Mouse (Mus musculus): ENCODE data around the gene Mmaa.

Mmaa gene

GRCm38 (mm10) chr8:79288681-79289080, 6.1 kb downstream of the Mmaa start:
- in situ Hi-C loops (cut with MboI, MseI), result no loop called here

DNA sequence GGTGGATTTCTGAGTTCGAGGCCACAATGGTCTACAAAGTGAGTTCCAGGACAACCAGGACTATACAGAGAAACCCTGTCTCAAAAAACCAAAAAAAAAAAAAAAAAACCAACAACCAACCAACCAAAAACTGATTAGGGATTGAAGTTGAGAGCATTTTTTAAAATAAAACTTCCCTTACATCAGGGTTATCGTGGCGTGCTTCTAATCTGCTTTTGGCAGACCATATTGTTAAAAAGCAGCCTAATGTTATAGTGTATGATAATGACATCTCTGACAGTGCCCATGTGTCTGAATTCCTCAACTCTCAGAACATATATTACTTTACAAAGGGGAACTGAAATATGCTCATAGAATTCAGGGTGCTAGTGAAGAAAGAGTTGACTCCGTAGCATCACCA, 6.5 kb downstream of the Mmaa start:
- in situ Hi-C loops (cut with MboI, MseI), result no loop called here

DNA sequence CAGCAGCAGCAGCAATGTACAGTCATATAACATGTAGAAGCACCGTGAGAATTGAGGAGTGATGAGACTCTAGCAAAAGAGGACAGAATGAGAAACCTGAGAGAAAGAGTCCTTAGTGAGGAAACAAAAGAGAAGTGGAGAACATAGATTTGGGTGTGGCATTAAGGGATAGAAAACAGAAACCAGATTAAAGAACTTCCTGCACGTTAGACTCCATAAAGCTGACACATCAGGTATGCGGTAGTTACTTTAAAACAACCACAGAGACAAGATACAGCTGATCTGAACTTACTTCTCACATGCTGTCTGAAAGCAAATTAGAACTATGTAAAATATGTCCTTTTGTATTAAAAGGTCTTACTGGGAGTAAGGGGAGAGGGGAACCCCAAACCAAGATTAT, 8.3 kb downstream of the Mmaa start:
- in situ Hi-C loops (cut with MboI, MseI), result no loop called here

GRCm38 (mm10) chr8:79284626-79285025, 10.1 kb downstream of the Mmaa start:
- in situ Hi-C loops (cut with MboI, MseI), result no loop called here

DNA sequence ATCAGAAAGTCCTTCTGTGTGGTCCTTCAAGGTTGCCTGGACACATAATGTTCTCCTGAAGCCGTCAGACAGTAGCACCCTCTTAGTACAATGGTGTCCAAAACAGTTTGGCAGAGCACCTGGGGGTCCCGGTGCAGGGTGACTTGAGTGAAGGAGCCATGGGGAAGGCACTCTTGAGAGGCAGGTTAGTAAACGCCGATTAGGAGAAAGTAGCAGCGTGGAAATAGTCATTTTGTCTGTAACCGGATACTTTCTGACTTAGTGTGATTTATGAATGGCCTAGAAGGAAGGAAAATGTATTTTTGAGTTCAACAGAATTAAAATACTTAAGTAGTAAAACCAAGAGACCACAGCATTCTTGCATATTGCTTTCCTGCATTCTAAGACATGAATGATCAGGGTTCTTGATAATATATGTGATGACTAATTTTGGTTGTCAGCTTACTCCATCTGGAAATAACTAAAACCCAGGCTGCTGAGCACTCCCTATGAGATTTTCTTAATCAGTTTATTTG, 13.3 kb downstream of the Mmaa start:
- in situ Hi-C loops (cut with MboI, MseI), result no loop called here

DNA sequence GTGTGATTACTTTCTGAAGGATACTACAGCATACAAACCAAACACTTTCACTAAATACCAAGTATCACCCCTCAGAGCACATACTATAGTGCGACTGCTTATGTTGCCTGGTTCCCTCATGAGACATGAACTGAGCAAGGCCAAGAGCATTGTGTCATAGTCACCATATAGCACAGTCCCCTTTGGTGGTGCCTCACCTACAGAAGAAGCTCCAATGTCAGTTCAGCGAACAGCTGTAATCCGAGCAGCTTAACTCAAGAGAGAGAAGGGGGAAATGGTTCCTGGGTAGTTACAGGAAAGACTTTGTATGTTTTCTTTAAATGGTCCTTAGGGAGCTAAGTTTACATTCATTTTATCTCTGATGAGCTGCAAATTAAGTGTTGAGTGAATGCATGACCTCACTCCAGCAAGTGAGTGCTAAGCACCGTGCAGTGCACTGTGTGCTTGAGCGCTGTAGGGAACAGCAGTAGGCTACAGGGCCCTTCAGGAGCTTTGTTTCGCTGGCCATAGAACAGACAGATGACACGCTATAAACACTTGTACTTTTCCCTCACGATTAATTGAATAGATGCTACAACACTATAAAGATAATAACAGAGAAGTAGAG, 17.4 kb downstream of the Mmaa start:
- in situ Hi-C loops (cut with MboI, MseI), result loop anchor here in 1 of 2 experiments (10.0 kb wide), 1 partner anchor 1663 kb away; the partner anchor contains the start of gene Tmem184c

GRCm38 (mm10) chr8:79274940-79275339, 19.8 kb downstream of the Mmaa start:
- in situ Hi-C loops (cut with MboI, MseI), result loop anchor here in 1 of 2 experiments (10.0 kb wide), 1 partner anchor 1660 kb away; the partner anchor contains the start of gene Tmem184c

- in situ Hi-C loops (cut with MboI, MseI), result loop anchor here in 1 of 2 experiments (10.0 kb wide), 1 partner anchor 1659 kb away; the partner anchor contains the start of gene Tmem184c
Observed at GRCm38 (mm10) chr8:79273776-79274175, 21.0 kb downstream of the Mmaa start.

GRCm38 (mm10) chr8:79272676-79273075, 22.1 kb downstream of the Mmaa start:
- in situ Hi-C loops (cut with MboI, MseI), result loop anchor here in 1 of 2 experiments (10.0 kb wide), 1 partner anchor 1658 kb away; the partner anchor contains the start of gene Tmem184c

- in situ Hi-C loops (cut with MboI, MseI), result no loop called here
Observed at GRCm38 (mm10) chr8:79268921-79269320, 25.8 kb downstream of the Mmaa start.

GRCm38 (mm10) chr8:79261920-79262319, 32.8 kb downstream of the Mmaa start:
- in situ Hi-C loops (cut with MboI, MseI), result no loop called here

DNA sequence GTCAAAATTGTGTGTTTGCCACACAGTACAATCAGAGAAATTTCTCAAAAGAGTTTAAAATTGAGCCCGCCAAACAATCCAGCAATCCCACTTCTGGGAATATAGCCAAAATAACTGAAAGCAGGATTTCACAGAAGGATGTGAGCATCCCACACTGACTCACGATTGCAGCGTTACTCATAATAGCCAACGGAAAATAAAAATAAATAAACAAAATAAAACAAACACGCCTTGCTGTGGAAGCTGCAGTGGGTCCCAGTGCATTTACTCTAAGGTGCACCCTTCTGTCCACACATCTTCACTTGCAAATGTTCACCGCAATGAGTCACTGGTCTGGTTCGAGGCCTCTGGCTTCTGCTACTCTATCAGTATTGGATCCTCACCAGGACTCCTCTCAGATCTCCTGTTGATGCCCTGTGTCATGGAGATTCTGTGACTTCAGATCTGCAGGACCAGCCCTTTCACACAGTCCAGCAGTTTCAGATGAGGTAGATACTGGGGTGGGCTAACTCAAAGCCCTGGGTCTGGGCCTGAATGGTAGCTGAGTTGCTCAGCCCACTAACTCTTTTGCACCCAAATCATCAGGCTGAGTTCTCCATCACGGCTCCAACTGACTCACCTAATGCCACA, 38.5 kb downstream of the Mmaa start:
- in situ Hi-C loops (cut with MboI, MseI), result no loop called here

- in situ Hi-C loops (cut with MboI, MseI), result no loop called here
Observed at GRCm38 (mm10) chr8:79253742-79254141, 41.0 kb downstream of the Mmaa start.

DNA sequence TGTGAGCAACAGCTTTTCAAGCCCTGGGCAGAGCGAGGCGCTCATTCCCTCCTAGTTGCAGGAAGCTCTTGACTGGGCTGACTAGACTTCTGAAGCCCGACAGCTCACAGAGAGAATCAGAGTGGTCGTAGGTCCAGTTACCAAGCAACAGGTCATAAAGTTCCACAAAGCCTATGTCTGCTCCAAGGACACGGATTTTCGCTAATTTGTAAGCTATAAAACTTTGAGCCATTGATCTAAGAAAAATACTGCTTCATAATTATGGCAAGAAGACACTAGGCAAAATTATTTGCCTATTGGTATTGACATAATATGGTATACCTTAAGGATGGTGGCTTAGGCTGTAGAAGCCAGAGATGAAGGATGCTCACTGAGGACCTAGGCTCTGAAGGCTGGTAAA, 46.3 kb downstream of the Mmaa start, which contains the start of gene 1700011L22Rik:
Gene 1700011L22Rik (minus strand): TSS at position 101 of the 400 bp plus-strand sequence.
- in situ Hi-C loops (cut with MboI, MseI), result loop anchor here in 1 of 2 experiments (10.0 kb wide), 1 partner anchor 996 kb away; no protein-coding TSS in a partner anchor

GRCm38 (mm10) chr8:79243422-79243821, 51.3 kb downstream of the Mmaa start:
- in situ Hi-C loops (cut with MboI, MseI), result loop anchor here in 1 of 2 experiments (10.0 kb wide), 1 partner anchor 1001 kb away; no protein-coding TSS in a partner anchor

DNA sequence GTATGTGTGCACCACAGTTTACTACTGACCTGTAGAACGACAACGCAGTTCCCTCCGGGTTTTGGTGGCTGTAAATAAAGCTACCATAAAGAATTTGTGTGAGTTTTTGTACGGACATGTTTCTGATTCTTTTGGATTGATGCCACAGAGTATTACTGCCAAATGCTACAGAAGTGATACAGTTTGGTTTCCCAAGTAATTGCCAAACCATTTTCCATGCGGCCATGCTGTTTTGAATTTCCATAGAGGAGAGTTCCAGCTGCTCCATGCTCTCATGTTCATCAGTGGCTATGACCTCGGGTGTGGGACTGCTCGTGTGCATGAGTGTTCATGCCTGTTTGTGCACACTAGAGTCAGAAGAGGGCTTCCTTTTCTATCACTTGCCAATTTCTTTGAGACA, 54.7 kb downstream of the Mmaa start:
- in situ Hi-C loops (cut with MboI, MseI), result loop anchor here in 1 of 2 experiments (10.0 kb wide), 1 partner anchor 1005 kb away; no protein-coding TSS in a partner anchor

- in situ Hi-C loops (cut with MboI, MseI), result no loop called here
Observed at GRCm38 (mm10) chr8:79239320-79239719, 55.4 kb downstream of the Mmaa start.

DNA sequence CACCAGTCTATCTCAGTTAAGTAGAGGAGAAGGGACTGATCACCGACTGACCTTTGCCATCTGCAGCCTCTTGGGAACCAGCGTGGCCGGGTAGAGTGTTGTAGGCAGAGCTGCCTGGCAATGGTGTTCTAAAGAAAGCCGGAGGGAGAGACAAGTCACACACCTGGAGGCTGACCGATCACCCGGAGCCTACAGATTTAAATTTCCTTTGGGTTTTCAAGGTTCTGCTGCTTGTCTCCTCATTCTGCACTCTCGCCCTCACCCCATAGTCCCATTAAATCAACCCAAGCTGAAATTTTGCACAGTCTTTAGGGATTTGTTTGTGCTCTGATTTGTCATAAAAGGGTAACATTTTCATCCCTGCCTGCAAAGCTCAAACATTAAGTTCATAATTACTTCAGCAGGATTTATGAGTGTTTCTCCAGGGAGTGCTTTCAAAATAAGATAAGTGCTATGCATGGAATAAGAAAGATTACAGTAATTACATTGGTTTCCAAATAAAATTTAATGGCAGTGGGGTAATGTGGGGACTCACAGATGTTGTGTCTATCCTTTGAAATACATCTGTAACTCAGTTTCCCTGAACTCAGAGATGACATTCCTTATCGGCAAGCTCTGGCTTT, 65.4 kb downstream of the Mmaa start:
- in situ Hi-C loops (cut with MboI, MseI), result no loop called here

- in situ Hi-C loops (cut with MboI, MseI), result no loop called here
Observed at GRCm38 (mm10) chr8:79227916-79228315, 66.8 kb downstream of the Mmaa start.

GRCm38 (mm10) chr8:79227194-79227593, 67.5 kb downstream of the Mmaa start:
- in situ Hi-C loops (cut with MboI, MseI), result no loop called here

DNA sequence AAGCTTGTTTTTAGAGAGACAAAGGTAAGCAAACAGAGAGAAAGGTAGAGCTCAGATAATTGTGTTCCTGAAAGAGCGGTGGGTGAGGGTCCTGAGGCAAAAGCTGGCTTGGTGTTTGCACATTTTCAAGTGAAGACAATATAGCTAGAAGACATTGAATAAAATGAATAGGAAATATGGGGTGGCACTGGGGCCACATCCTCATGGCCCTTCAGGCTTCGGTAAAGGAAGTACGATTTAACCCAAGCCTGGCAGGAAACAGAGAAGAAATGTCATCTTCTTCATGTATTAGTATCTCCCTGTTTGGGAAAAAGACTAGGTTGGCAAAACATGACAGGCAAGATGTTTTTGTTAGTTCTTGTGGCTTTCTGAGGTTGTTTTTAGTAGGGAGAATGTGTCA, 68.7 kb downstream of the Mmaa start:
- in situ Hi-C loops (cut with MboI, MseI), result no loop called here

GRCm38 (mm10) chr8:79225586-79225985, 69.2 kb downstream of the Mmaa start:
- in situ Hi-C loops (cut with MboI, MseI), result no loop called here

Data from T-helper 17 cell (primary cell).